Mouse (Mus musculus) bone marrow, adult 2 months (tissue): ENCODE measurements at regions not wholly inside any gene's neighbourhood (a gene's known extent, or its start where the extent isn't known, plus 50 kb on each side); places are given as distances from the start of the nearest gene placed in this dataset.

Experiments used
- H3K27ac ChIP-seq: fragments of 200-500 bp; 2 replicates; pipeline ENCODE4 v1.5.1; 2012; ENCODE audit warnings: low read depth, mild to moderate bottlenecking, control low read depth, inconsistent platforms, low read length; ENCODE audit not compliant: control insufficient read depth, poor library complexity, insufficient read depth
- H3K4me1 ChIP-seq: fragments of 200-500 bp; 2 replicates; pipeline ENCODE4 v1.6.1; 2011; ENCODE audit warnings: low read length; ENCODE audit not compliant: control insufficient read depth, insufficient read depth
- H3K4me3 ChIP-seq: fragments of 200-500 bp; replicated peaks from 2 replicates; pipeline ENCODE3; 2011; ENCODE audit warnings: mild to moderate bottlenecking, low read depth, low read length, control low read depth; ENCODE audit not compliant: control insufficient read depth
- CTCF ChIP-seq: fragments of 200-500 bp; IDR thresholded peaks from 2 replicates; pipeline ENCODE4 v1.5.1; 2011; ENCODE audit warnings: low read length, control low read depth; ENCODE audit not compliant: control insufficient read depth, insufficient read depth
- POLR2A ChIP-seq: fragments of 200-500 bp; IDR thresholded peaks from 2 replicates; pipeline ENCODE4 v1.6.1; 2011; ENCODE audit warnings: low read depth, mild to moderate bottlenecking, control low read depth, low read length, borderline replicate concordance; ENCODE audit not compliant: control insufficient read depth
- WGBS: fragments of 180-500 bp; shearing (Covaris S2); methylation state at CpG from one replicate; pipeline ENCODE4 v1.1.7; 2018; 5-methylcytosine and 5-hydroxymethylcytosine counted together

DNA sequence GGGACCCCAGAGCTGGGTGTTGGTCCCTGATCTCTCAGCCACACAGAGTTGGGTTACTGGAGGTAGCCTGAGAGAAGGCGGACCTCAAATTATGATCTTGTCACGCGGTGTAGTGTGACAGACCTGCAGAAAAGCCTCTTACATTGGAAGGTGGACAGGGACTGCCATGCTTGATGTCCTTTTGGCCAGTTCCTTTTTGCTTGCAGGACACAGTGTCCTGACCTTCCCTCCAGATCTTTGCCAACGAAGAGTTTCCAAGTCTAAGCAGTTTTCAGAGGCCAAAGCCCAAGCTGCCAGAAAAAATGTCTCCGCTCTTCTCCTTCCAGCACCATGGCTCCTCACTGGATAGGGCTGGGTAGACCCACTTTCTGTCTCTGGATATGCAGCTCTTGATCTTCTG is 248.6 kb downstream of the Foxo1 start:
- Histone ChIP-seq H3K4me3 (no peak overlapping the region), H3K27ac (no peak overlapping the region), H3K4me1 (no peaks in the 10 kb centered on the region; the same call in 1 of the 2 replicates)
- TF ChIP-seq POLR2A (no peak), CTCF (no peak)
- 85% methylated on average over 5 of the region's 5 CpGs for WGBS

DNA sequence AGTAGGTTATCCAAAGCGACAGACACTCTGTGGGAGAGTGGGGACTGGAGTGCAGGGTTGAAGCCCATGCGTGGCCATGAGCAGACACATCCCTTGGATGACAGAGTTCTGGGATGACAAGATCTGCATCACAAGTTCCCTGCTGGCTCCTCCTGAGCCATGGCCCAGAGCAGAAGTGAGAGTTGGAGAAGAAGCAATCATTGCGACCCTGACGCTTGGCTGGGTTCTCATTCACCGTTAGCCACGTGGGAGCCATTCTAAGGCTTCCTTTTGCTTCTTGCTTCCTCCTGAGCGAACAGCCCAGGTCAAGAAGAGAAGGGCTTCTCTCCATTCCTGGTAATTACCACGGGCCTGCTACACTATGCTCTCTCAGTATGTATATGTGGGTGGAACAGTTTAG is 244.6 kb downstream of the Foxo1 start:
- WGBS = 64% methylated on average over 8 of the region's 8 CpGs
- Histone ChIP-seq H3K4me3 (no peak overlapping the region), H3K4me1 (no peaks in the 10 kb centered on the region; the same call in 1 of the 2 replicates), H3K27ac (no peak overlapping the region)
- TF ChIP-seq POLR2A (no peak), CTCF (no peak)

DNA sequence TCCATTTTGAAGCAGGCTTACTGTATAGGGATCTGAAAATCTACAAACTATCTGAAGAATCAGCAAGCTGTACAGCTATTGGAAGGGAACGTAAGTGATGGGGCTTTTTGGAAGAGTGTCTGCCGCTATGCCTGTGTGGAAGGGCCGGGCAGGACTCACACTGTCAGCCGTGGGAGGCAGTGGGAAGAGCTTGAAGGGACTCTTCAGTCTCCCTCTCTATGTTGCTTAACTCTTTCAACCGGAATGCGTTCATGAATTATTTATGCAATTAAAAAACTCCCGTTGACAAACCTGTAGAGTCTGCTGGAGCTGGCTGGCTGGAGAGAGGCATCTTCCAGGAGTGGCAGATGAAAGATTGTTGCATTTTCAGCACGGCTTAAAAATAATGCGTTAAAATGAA is 243.4 kb downstream of the Foxo1 start:
- 84% methylated on average over 9 of the region's 9 CpGs for WGBS
- TF ChIP-seq POLR2A = no peak
- no peak for TF ChIP-seq CTCF

GRCm38 (mm10) chr3:52510831-52511230 is 242.7 kb downstream of the Foxo1 start:
- no peak overlapping the region for H3K4me3 ChIP-seq
- no peak overlapping the region for H3K27ac ChIP-seq
- TF ChIP-seq CTCF (no peak), POLR2A (no peak)
- WGBS = 70% methylated on average over 6 of the region's 6 CpGs
- no peaks in the 10 kb centered on the region; the same call in 1 of the 2 replicates for H3K4me1 ChIP-seq

More for the DNA sequence above, 243.4 kb downstream of the Foxo1 start:
- no peak overlapping the region for H3K4me3 ChIP-seq
- no peaks in the 10 kb centered on the region; the same call in 1 of the 2 replicates for H3K4me1 ChIP-seq
- no peak overlapping the region for H3K27ac ChIP-seq

DNA sequence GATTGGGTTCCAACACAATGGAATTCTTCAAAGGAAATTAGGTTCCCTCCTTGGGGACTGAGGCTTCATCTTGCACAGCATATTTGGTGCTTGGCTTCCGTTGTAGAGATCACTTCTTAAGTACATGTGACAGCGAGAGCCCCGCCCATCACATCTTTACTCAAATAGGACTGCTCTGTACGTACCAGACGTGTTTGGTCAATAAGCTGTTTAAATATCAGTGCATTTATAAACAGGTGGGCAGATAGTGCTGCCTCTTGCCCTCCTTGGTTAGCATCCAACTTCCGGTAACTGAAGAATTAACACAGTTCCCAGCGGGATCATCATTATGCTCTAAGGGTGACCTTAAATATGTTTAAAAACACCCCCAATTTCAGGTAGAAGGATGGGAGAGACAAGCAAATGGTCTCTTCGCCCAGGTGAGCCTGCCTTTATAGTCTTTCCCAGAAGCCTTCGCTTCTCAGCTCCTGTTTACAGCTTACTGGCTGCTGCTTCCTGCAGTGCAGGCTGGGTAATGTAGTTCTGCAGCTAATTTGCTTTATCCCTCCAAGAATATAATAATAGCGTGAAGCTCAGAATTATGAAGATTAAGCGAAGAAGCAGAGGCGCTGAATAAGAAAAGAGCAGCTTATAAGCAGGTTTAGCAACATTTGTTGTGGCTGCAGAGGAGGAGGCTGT is 242.1 kb downstream of the Foxo1 start:
- no peak overlapping the region for H3K27ac ChIP-seq
- H3K4me3 ChIP-seq = no peak overlapping the region
- WGBS = 80% methylated on average over 12 of the region's 12 CpGs

GRCm38 (mm10) chr3:52503925-52504324 is 235.8 kb downstream of the Foxo1 start:
- Histone ChIP-seq H3K4me1 (peaks cover 1% of the 10 kb centered on the region), H3K4me3 (no peak overlapping the region), H3K27ac (no peak overlapping the region)
- WGBS = 89% methylated on average over 9 of the region's 9 CpGs
- TF ChIP-seq CTCF (no peak), POLR2A (no peak)

More for the DNA sequence above, 242.1 kb downstream of the Foxo1 start:
- H3K4me1 ChIP-seq = no peaks in the 10 kb centered on the region; the same call in 1 of the 2 replicates
- TF ChIP-seq CTCF = no peak
- TF ChIP-seq POLR2A = no peak

GRCm38 (mm10) chr3:52502223-52502622 is 234.1 kb downstream of the Foxo1 start:
- H3K4me3 ChIP-seq = no peak overlapping the region
- 62% methylated on average over 7 of the region's 7 CpGs for WGBS
- no peak for TF ChIP-seq CTCF
- no peak for TF ChIP-seq POLR2A
- peaks cover 6% of the 10 kb centered on the region for H3K4me1 ChIP-seq
- no peak overlapping the region for H3K27ac ChIP-seq

- no peak overlapping the region for H3K27ac ChIP-seq
- WGBS = 30% methylated on average over 8 of the region's 8 CpGs
- no peak overlapping the region for H3K4me3 ChIP-seq
- no peak for TF ChIP-seq POLR2A
- TF ChIP-seq CTCF = no peak
- H3K4me1 ChIP-seq = peaks cover 6% of the 10 kb centered on the region
Observed at GRCm38 (mm10) chr3:52501614-52502013, 233.5 kb downstream of the Foxo1 start.

DNA sequence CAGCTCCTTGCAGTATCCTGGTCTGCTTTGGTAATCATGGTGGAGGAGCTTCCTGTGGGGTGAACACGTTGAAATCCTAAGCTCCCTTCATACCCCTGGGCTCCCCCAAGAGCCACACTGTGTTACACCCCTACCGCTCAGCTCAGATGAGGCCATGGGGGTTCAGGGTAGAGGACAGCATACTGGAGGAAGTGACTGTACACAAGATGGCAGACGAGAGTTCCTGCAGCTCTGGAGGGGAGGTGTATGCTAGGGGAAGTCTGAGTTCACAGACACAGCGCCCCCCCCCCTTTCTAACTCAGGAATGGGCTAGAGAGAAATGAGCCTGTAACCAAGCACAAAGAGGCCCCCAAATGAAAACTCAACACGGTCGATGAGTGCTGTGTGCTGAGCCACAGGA is 231.9 kb downstream of the Foxo1 start:
- TF ChIP-seq CTCF (0 out of 2 replicates have a peak, but pooled peaks have one; percentile 14), POLR2A (no peak)
- WGBS = 59% methylated on average over 6 of the region's 6 CpGs
- H3K27ac ChIP-seq = no peak overlapping the region
- H3K4me3 ChIP-seq = no peak overlapping the region
- peaks cover 6% of the 10 kb centered on the region for H3K4me1 ChIP-seq
